Mouse (Mus musculus) leukemia stem cell, adult 10-12 weeks (primary cell): ENCODE data around the gene Mipep. TPM values are rescaled to one million over a fixed set of nuclear protein-coding genes. Genes with fewer than 3 reads are reported as not detected.

Experiments
- polyA plus RNA-seq: library from polyadenylated mRNA; stranded (reverse); fragments of >175 nt; gene quantifications from 2 replicates; pipeline ENCODE4 v1.2.3, GENCODE M21; 2012; ENCODE audit warnings: low replicate concordance

Mipep gene
- polyA plus RNA-seq = 14.8 and 32.3 TPM in 2 replicates

GRCm38 (mm10) chr14:60784427-60785315, at the start of gene Mipep:
Mipep (plus strand) TSS chr14:60784573.

GRCm38 (mm10) chr14:60767884-60768283, 16.5 kb upstream of the Mipep start, which contains the start of gene C1qtnf9:
C1qtnf9 (plus strand) TSS chr14:60768134.

Other genes with a start within 250 kb of the Mipep start
- gene Spata13, start 150.6 kb upstream of the Mipep start, polyA plus RNA-seq = 17.0 and 31.7 TPM in 2 replicates
- 0.24 and 0.30 TPM in 2 replicates for gene C1qtnf9, start 16.4 kb upstream of the Mipep start, polyA plus RNA-seq